Mouse (Mus musculus): ENCODE measurements around the gene Vmn1r40.

- TF ChIP-seq POLR2A (IDR thresholded peaks at IDR 0.05; ENCODE audit: extremely low read depth, insufficient read depth, low read length) (no peak), CTCF (IDR thresholded peaks at IDR 0.05; ENCODE audit: extremely low read depth, insufficient read depth, low read length) (no peak)
These were observed 10.7 kb downstream of the Vmn1r40 start for GRCm38 (mm10) chr6:89718051-89718450.
